Mouse (Mus musculus): ENCODE measurements around the gene Txndc9.
A peak's percentile ranks its signal among the peaks of the same experiment; 100 is the strongest.

The Txndc9 gene

DNA sequence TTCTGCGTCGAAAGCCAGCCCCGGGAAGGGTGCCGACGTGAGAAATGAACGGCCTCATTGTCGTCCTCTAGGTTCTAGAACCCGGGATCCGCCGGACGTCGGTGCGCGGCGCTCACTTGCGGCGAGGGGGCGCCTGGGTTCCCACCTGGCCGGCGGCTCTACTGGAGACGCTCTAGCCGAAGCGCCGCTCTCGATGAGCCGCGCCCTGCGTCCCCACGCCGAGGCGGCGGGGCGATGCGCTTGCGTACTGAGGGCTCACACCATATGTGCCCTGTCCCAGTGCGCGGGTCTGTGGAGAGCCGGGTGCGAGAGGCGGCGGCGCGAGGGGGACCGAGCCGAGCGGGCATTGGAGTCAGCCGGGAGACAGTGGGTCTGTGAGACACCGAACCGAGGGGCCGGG is at the start of gene Txndc9, which contains the start of gene Eif5b:
Gene Txndc9 (minus strand): TSS at position 27 of the 400 bp plus-strand sequence.
Gene Eif5b (plus strand): TSS at position 144 of the 400 bp plus-strand sequence.
- peak; percentile 95 for DNase-seq (ENCODE audit: low read depth, low spot score)

- no peak for DNase-seq (ENCODE audit: low read depth, low spot score)
Observed at GRCm38 (mm10) chr1:38038898-38039297, 41.2 kb upstream of the Txndc9 start.

DNA sequence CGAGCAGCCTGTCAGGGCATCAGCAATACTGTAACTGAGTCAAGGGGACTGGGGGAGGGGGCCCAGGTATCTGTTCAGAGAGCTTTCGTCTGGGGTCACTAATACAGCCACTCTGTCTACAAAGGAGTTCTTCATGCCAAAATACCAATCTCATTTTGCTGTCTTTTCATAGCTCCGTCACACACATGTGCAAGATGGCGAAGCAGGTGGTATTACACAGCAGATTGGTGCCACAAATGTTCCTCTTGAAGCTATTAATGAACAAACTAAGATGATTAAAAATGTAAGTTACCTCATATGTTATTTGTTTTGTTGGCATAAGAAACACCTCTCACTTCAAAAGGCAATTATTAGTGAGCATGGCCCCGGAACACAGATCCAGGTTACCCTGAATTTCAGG is 39.7 kb upstream of the Txndc9 start:
- DNase-seq (ENCODE audit: low read depth, low spot score) = no peak

DNA sequence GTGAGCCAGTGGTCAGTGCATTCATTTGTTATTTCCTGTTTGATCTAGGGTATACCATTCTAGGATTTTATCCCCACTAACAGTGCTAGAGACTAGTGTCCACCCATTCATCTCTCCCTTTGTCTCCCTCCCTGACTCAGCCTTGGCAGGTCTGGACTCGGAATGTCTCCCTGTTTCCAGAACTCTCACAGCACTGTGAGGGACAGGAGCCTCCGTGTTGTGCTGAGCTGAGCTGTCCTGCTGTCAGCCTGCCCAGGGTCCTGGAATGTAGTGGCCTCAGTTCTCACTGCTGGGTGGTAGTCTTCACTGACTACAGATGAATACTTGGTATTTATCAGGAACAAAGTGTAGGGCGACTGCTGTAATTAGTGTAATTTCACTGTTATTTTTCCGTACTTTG is 37.8 kb upstream of the Txndc9 start:
- DNase-seq (ENCODE audit: low read depth, low spot score) = no peak

DNA sequence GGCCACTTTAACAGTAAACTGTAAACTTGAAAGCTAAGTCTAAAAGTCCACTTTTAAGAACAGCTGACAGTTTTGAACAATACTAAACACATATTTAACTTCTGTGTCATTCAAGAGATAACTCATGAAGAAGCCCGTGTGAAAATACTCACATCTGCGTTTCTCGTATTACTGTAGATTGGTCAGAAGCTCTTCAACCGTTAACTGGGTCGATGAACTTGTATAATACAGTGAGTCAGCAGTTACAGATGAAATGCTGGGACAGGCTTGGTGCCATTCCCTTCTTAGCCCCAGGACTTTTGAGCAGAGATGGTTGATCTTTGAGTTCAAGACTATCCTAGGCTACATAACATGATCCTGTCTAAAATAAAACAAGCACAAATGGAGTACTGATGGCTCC is 33.7 kb upstream of the Txndc9 start:
- DNase-seq (ENCODE audit: low read depth, low spot score) = no peak

DNA sequence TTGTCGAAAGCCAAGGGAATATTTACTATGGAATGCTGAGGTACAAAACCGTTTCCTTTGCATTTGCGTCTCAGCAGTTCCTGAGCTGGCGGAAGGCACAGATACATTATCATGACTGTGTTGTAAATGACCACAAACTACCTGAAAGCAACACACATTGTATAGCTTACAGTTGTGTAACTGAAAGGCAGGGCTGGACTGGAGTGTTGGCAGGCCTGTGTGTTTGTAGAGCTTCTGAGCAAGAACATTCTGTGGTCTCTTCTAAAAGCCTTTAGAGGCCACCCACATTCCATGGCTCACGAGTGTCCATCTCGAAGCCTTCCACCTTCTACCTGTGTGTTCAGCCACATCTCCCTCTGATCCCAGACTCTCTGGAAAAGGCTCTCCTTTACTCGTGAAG is 29.6 kb upstream of the Txndc9 start:
- no peak for DNase-seq (ENCODE audit: low read depth, low spot score)

- DNase-seq (ENCODE audit: low read depth, low spot score) = no peak
Observed at GRCm38 (mm10) chr1:38014551-38015203, 17.0 kb upstream of the Txndc9 start.

GRCm38 (mm10) chr1:38012509-38012908 is 14.8 kb upstream of the Txndc9 start:
- no peak for DNase-seq (ENCODE audit: low read depth, low spot score)

DNA sequence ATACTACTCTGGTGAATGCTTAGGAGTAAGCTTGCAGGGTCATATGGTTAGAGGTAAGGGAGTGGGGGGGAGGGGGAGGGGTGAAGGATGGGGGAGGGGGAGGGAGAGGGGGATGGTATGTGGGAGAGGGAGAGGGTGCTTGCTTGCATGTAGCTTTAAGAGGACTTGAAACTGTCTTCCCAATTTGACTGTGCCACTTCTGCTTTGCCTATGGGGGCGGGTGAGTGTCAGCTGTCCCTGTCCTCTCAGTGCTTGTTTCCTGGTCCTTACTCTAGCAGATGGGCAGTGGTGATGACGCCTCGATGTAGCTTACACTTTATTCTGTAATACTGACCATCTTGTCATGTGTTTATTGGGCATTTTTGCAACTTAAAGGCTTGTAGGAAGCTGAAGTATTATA is 14.4 kb upstream of the Txndc9 start:
- DNase-seq (ENCODE audit: low read depth, low spot score) = no peak

DNA sequence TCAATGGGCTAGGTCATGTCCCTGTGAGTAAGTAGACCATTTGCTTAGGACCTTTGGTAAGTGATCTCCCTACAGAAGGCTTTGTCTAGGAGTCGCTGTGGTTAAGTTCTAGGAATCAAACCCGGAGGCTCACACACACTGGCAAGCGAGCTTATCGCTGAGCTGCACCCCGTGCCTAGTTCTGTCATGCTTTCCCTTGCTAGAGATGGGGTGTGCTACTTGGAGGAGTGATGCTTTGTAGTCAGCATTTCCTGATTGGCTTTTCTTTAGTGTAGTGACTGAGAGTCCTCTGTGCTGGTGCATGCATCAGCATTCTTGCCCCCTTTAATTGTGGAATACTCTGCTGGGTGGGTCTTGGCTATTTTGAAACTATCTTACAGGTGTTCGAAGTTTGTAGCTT is 14.0 kb upstream of the Txndc9 start:
- DNase-seq (ENCODE audit: low read depth, low spot score) = no peak

- no peak for DNase-seq (ENCODE audit: low read depth, low spot score)
Observed at GRCm38 (mm10) chr1:38006741-38007140, 9.0 kb upstream of the Txndc9 start.

DNA sequence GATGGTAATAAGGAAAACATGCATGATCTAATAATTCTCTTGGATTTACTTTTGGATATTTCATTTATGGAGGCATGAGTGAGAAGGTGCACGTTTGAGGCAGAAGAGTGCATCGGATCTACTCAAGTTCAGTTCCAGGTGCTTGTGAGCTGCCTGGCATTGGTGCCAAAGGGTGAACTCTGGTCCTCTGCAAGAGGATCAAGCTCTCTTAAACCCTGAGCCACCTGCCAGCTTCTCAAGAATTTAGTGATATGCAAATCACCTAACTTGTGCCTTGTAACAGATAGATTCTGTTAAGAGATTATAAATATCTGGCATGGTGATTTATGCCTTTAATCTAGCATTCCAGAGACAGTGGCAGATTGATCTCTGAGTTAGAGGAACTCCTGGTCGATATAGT is 5.4 kb upstream of the Txndc9 start:
- no peak for DNase-seq (ENCODE audit: low read depth, low spot score)

DNA sequence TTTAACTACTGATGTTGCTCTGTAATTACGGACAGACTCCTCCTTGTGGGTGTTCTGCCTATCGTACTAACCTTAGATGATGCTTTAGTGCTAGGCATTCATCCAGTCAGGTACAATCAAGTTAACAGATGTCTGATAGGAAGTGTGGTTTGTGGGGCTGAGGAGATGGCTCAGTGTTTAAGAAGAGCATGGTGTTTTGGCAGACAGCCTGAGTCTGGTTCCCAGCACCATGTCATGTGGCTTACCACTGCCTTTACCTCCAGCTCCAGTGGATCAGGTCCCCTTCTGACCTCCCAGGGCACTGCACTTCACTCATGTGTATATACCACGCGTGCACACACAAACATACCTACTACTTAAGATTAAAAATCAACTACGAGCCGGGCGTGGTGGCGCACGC is 4.3 kb upstream of the Txndc9 start:
- DNase-seq (ENCODE audit: low read depth, low spot score) = no peak

DNA sequence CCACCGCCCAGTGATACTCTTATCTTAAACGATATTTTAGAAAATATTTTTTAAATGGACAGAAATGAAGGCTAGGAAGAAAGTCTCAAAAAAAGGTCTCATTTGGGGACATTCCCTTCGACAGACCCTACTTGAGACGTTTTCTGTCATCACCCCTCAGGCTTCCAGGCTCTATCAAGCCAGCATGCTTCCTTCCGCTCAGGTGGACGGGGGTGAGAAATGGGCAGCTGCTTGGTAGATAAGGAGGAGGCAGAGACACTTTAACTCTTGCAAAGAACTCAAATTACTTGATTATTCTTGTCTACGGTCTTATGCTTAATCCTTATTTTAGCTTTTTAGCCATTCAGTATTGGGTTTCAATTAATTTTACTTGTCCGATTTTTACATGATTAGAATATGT is 3.2 kb upstream of the Txndc9 start:
- no peak for DNase-seq (ENCODE audit: low read depth, low spot score)

DNA sequence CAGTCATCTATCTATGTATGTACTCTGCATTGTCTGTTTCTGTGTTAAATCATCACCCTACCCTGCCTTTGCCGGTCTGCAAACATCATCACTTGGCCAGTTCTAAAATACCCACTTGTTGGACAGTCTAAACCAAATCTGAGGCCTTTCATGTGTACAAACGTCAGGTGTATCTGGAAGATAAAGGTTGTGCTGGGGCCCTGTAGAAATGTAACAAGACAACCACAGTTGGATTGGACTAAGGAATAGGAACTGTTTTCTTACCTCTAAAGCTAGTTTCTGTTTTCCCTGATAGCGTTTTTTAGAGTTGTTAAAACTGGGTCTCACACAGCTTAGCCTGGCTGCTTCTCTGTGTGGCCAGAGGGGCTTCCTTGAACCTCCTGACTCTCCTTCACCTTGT is 1.9 kb upstream of the Txndc9 start:
- no peak for DNase-seq (ENCODE audit: low read depth, low spot score)

DNA sequence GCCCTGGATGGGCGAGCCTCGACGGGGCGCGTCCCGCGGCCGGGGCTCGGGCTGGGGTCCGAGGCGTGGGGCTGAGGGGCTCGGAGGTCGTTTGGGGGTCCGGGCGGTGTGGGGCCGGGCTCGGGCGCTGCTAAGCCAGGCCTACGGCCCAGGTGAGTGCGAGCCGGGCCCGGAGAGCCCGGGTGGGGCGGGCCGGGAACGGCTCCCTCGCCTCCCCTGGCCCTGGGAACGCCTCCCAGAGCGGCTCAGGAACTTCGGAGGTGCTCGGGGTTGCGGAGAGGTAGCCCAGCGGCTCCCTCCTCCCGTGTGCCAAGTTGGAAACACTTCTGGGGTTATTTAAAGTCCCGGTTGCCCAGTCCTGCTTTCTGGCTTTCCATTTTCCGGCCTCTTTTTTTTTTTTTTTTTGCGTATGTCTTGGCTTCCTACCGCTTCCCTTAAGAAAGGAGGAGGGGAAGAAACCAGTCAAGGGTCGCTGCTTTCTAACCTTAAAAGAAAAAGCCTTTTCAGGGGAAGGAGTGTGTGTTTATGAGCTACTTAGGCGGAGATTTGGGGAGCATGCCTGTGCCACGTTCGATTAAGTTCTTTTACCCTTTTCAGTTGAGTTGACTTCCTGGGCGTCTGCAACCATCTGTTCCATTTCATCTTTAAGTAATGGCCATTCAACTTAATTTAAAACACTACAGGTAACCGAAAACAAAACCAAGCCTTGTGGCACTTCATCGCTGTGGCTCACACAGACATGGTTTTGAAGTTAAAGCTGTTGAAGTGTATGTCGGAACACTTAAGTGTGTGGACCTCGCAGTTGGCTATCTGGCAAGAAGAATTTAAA is 892 bp upstream of the Txndc9 start:
- peak; percentile 38 for DNase-seq (ENCODE audit: low read depth, low spot score)

DNA sequence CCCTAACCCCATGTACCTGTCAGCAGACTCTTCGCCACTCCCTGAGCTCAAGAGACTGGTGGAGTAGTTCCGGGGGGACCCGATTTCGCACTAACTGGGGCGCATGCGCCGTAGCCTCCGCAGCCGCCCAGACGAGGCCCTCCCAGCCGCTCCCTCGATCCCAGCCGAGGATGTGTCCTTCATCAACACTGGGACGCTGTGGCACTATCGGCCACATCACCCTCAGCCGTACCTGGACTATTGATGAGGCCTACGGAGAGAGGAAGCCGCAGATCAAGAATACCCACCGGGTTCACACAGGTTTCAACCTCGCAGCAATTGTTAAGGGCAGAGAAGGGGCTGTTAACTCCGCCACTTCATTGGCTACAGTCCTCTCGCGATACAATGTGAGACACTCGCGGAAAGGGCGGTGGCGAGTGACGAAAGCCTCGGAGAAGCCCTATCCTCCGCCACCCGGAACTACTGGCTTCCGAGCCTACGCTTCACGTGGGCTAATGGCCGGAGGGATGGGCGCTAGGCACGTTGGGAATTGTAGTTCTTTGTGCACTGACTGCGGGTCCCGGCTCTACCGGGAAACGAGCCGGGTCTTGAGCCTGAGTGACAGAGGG is 712 bp downstream of the Txndc9 start:
- DNase-seq (ENCODE audit: low read depth, low spot score) = peak; percentile 99

- no peak for DNase-seq (ENCODE audit: low read depth, low spot score)
Observed at GRCm38 (mm10) chr1:37996226-37996625, 1.5 kb downstream of the Txndc9 start.

GRCm38 (mm10) chr1:37987856-37988255 is 9.8 kb downstream of the Txndc9 start:
- DNase-seq (ENCODE audit: low read depth, low spot score) = no peak

GRCm38 (mm10) chr1:37985764-37986323 is 11.8 kb downstream of the Txndc9 start:
- peak; percentile 43 for DNase-seq (ENCODE audit: low read depth, low spot score)

DNA sequence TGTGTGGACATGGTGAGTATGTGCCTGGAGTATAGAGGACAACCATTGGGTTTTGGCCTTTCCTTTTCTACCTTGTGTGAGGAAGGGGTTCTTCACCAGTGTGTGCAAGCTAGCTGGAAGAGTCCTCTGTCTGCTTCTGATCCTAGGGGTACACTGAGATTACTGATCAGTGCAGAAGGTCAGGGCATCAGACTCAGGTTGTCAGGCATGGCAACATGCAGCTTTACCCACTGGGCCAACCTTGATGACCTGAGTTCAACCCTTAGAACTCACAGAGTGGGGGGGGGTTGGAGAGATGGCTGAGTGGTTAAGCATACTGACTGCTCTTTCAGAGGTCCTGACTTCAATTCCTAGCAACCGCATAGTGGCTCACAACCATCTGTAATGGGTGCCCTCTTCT is 13.4 kb downstream of the Txndc9 start:
- no peak for DNase-seq (ENCODE audit: low read depth, low spot score)

DNA sequence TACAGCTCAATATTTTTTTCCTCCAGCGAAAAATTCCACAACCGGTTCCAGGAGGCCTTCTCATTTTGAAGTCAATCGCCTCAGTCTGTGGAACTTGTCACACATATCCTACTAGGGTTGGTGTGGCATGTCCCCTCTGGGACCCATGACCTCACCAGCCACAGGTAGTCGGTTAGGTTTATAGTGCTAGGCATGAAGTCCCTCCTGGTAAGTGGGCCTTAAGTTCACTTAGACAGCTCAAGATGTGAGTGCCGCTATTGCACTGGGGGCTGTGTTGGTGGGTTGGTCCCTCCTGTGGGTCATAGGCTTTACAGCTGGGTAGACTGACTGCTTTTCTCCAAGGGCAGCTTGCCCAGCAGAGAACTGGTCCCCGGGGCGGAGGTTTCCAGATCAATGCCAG is 20.4 kb downstream of the Txndc9 start:
- DNase-seq (ENCODE audit: low read depth, low spot score) = no peak

Measured in CD4-positive, CD25-positive, alpha-beta regulatory T cell, adult 2 months (primary cell).